Comparison of ENCODE assay signal across 8 mouse cellular contexts in genomic region chr7:44857042-44857552, GRCm38 (mm10). TPM values are rescaled to one million over a fixed set of nuclear protein-coding genes. Genes with fewer than 3 reads are reported as not detected.
DNase-seq lines count a peak whose midpoint lies in the region; ATAC-seq and TF ChIP-seq lines count a peak whose summit lies in the region.

Gene Pnkp, plus strand, starts transcription at chr7:44857139.

- peak within 1 kb of the TSS; percentile 67 for H3K9ac ChIP-seq in forebrain, embryonic 11.5 days (ENCODE audit: low read length)
- H3K9ac ChIP-seq in heart, embryonic 16.5 days (ENCODE audit: low read length) = peak within 1 kb of the TSS; percentile 83
- peak within 1 kb of the TSS; percentile 80 for H3K9ac ChIP-seq in liver, embryonic 15.5 days
- peak within 1 kb of the TSS; percentile 85 for H3K9ac ChIP-seq in neural tube, embryonic 12.5 days

- peak; percentile 51 for ATAC-seq in forebrain, embryonic 11.5 days (replicated peaks; ENCODE audit: low FRiP score)
- ATAC-seq in heart, embryonic 16.5 days (replicated peaks; ENCODE audit: extremely low read depth, insufficient read depth, low FRiP score) = peak; percentile 11; the same call in 1 of the 2 replicates
- peak; percentile 26 for ATAC-seq in liver, embryonic 15.5 days (ENCODE audit: insufficient read depth)
- peak; percentile 10 for ATAC-seq in neural tube, embryonic 12.5 days (ENCODE audit: low FRiP score, low read depth)

- H3K27me3 ChIP-seq in E14TG2a.4 (ENCODE audit: insufficient read depth, low read length) = no peaks in the 10 kb centered on the region
- H3K27me3 ChIP-seq in forebrain, embryonic 11.5 days (ENCODE audit: control insufficient read depth, insufficient read depth, low read length) = no peaks in the 10 kb centered on the region
- H3K27me3 ChIP-seq in heart, embryonic 16.5 days (ENCODE audit: control insufficient read depth, insufficient read depth, low read length) = no peaks in the 10 kb centered on the region
- no peaks in the 10 kb centered on the region for H3K27me3 ChIP-seq in liver, embryonic 15.5 days
- no peaks in the 10 kb centered on the region for H3K27me3 ChIP-seq in neural tube, embryonic 12.5 days (replicated peaks)

- H3K27ac ChIP-seq in forebrain, embryonic 11.5 days (ENCODE audit: low read depth, low read length) = peak within 1 kb of the TSS; percentile 65
- peak within 1 kb of the TSS; percentile 82 for H3K27ac ChIP-seq in heart, embryonic 16.5 days (ENCODE audit: low read length)
- peak within 1 kb of the TSS; percentile 96 for H3K27ac ChIP-seq in liver, embryonic 15.5 days (replicated peaks)
- peak within 1 kb of the TSS; percentile 82 for H3K27ac ChIP-seq in neural tube, embryonic 12.5 days

- H3K9me3 ChIP-seq in E14TG2a.4 (ENCODE audit: low read length) = no peaks in the 10 kb centered on the region
- no peaks in the 10 kb centered on the region for H3K9me3 ChIP-seq in forebrain, embryonic 11.5 days (ENCODE audit: control insufficient read depth, low read length)
- no peaks in the 10 kb centered on the region for H3K9me3 ChIP-seq in heart, embryonic 16.5 days (replicated peaks; ENCODE audit: control insufficient read depth, low read length)
- H3K9me3 ChIP-seq in liver, embryonic 15.5 days (replicated peaks) = no peaks in the 10 kb centered on the region
- no peaks in the 10 kb centered on the region for H3K9me3 ChIP-seq in neural tube, embryonic 12.5 days

- peaks cover 32% of the 10 kb centered on the region for H3K36me3 ChIP-seq in E14TG2a.4 (ENCODE audit: insufficient read depth, low read length)
- no peaks in the 10 kb centered on the region for H3K36me3 ChIP-seq in forebrain, embryonic 11.5 days (ENCODE audit: control insufficient read depth, insufficient read depth, low read length)
- peaks cover 1% of the 10 kb centered on the region for H3K36me3 ChIP-seq in heart, embryonic 16.5 days (ENCODE audit: control insufficient read depth, insufficient read depth)
- peaks cover 27% of the 10 kb centered on the region for H3K36me3 ChIP-seq in liver, embryonic 15.5 days (replicated peaks)
- H3K36me3 ChIP-seq in neural tube, embryonic 12.5 days = peaks cover 24% of the 10 kb centered on the region

- WGBS in forebrain, embryonic 11.5 days = under 1% methylated on average over 32 of the region's 32 CpGs
- under 1% methylated on average over 32 of the region's 32 CpGs for WGBS in heart, embryonic 16.5 days
- WGBS in liver, embryonic 15.5 days (ENCODE audit: insufficient replicate concordance) = under 1% methylated on average over 32 of the region's 32 CpGs
- under 1% methylated on average over 32 of the region's 32 CpGs for WGBS in neural tube, embryonic 12.5 days

- TF ChIP-seq CTCF in E14TG2a.4 (conservative IDR thresholded peaks at IDR 0.05; ENCODE audit: low read length) = no peak

- H3K4me3 ChIP-seq in E14TG2a.4 (replicated peaks; ENCODE audit: low read length) = peak within 1 kb of the TSS; percentile 98
- peak within 1 kb of the TSS; percentile 50 for H3K4me3 ChIP-seq in forebrain, embryonic 11.5 days (ENCODE audit: low read depth, low read length)
- peak within 1 kb of the TSS; percentile 63 for H3K4me3 ChIP-seq in heart, embryonic 16.5 days (ENCODE audit: low read length)
- H3K4me3 ChIP-seq in liver, embryonic 15.5 days (replicated peaks) = peak within 1 kb of the TSS; percentile 79
- peak within 1 kb of the TSS; percentile 77 for H3K4me3 ChIP-seq in neural tube, embryonic 12.5 days

- H3K4me2 ChIP-seq in forebrain, embryonic 11.5 days (ENCODE audit: low read depth, low read length, severe bottlenecking) = peak within 1 kb of the TSS; percentile 93
- H3K4me2 ChIP-seq in heart, embryonic 16.5 days (ENCODE audit: low read depth, low read length) = peak within 1 kb of the TSS; percentile 75
- peak within 1 kb of the TSS; percentile 93 for H3K4me2 ChIP-seq in liver, embryonic 15.5 days
- peak within 1 kb of the TSS; percentile 87 for H3K4me2 ChIP-seq in neural tube, embryonic 12.5 days (replicated peaks)

- peak; percentile 81 for DNase-seq in c-Kit-positive CD71-positive TER-119-negative erythroid progenitor cells, embryonic 14.5 days (ENCODE audit: low read depth)
- DNase-seq in forebrain, embryonic 11.5 days (ENCODE audit: low spot score) = peak; percentile 91
- DNase-seq in kidney, postnatal 36 days = peak; percentile 86 to 90
- DNase-seq in telencephalon, adult 2 months (ENCODE audit: low read depth, low spot score) = peak; percentile 94

- peaks cover 78% of the 10 kb centered on the region for H3K4me1 ChIP-seq in E14TG2a.4 (replicated peaks; ENCODE audit: low read depth, low read length)
- peaks cover 21% of the 10 kb centered on the region for H3K4me1 ChIP-seq in forebrain, embryonic 11.5 days (replicated peaks; ENCODE audit: control insufficient read depth, insufficient read depth, low read length)
- H3K4me1 ChIP-seq in heart, embryonic 16.5 days (ENCODE audit: control insufficient read depth, insufficient read depth, low read length) = peaks cover 26% of the 10 kb centered on the region
- H3K4me1 ChIP-seq in liver, embryonic 15.5 days (replicated peaks) = peaks cover 77% of the 10 kb centered on the region
- H3K4me1 ChIP-seq in neural tube, embryonic 12.5 days = peaks cover 49% of the 10 kb centered on the region

RNA-seq across cellular contexts. Expression of gene Pnkp, which starts in this region (rescaled TPM):
- 31.6 and 32.1 TPM in 2 replicates for polyA plus RNA-seq in forebrain, embryonic 11.5 days (2014; fragmentation: Nextera tagmentation; extraction: Ambion mirVana)
- 27.7 and 28.0 TPM in 2 replicates for polyA plus RNA-seq in heart, embryonic 16.5 days (2015; fragmentation: Nextera tagmentation; extraction: Ambion mirVana)
- 23.8 and 28.9 TPM in 2 replicates for polyA plus RNA-seq in liver, embryonic 15.5 days (2015; fragmentation: Nextera tagmentation; extraction: Ambion mirVana)
- polyA plus RNA-seq in neural tube, embryonic 12.5 days (2016; fragmentation: Nextera tagmentation; extraction: Ambion mirVana) = 32.3 and 39.3 TPM in 2 replicates

Comparison
In these comparisons a context has a peak if more than half of its experiments do, and no peak if none do; other contexts are left out.
1. Peak in every context shown above with its lines: DNase-seq, ATAC-seq, H3K4me3 ChIP-seq and H3K27ac ChIP-seq.